9 mouse cellular contexts compared by ENCODE assay signal in the genomic region with DNA sequence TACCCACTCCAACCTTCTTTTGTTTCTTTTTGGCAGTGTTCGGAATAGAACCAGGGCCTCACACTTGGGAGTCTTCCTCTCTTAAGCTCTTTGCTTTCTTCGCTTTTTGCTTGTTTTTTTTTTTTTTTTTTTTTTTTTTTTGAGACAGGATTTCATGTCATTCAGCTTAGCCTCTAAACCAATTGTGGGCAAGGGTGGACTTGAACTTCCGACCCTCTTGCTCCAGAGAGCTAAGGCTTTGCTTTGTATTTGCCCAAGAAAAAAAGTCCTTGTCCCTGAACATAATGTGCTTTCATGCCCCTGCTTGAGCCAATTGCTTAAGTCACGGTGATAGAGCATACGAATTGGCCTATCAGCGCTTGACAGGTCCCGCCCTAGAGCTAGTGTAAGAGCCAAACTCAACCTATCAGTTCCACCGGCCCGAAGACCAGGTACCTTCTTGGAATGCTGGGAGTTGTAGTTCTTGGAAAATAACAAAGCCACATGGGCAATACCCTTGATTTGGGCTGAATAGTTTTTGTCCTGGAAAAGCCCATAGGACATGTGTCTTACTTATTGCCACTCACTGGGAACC. TPM values are rescaled to one million over a fixed set of nuclear protein-coding genes. Genes with fewer than 3 reads are reported as not detected.
DNase-seq lines count a peak whose midpoint lies in the region; ATAC-seq and TF ChIP-seq lines count a peak whose summit lies in the region.
"Had no signal": no experiment of that assay in that cellular context is flagged by ENCODE, and none has a peak within 500 bp of the region (broad histone marks: within the 10 kb centered on the region; RNA-seq: fewer than 3 reads in every experiment).

No protein-coding gene starts in this region.

- intact Hi-C loops in heart, adult 2 months (cut with DNase I): no loop called here

- no peak overlapping the region for H3K27ac ChIP-seq in heart, adult 2 months
- no peak overlapping the region for H3K27ac ChIP-seq in hindbrain, embryonic 16.5 days (ENCODE audit: low read depth, low read length)
- H3K27ac ChIP-seq in liver, postnatal 0 days (ENCODE audit: low read depth): peak overlapping the region; percentile 36; the same call in 1 of the 2 replicates
- H3K27ac ChIP-seq: heart, embryonic 15.5 days had no signal

- peak; percentile 90 for DNase-seq in heart, adult 11 months
- no peak for DNase-seq in heart, adult 2 months
- DNase-seq in MEL-GATA-1-ER (ENCODE audit: extremely low read depth, low read depth): peak; percentile 75
- no peak for DNase-seq in liver, postnatal 0 days
- no peak for DNase-seq in right cerebral cortex, postnatal 25 days
- no peak for DNase-seq in adrenal gland, adult (ENCODE audit: inconsistent age in 2 of 2, low spot score in 1 of 2)
- DNase-seq in right cerebral cortex, postnatal 14 days: no peak

- H3K4me1 ChIP-seq in heart, adult 2 months (ENCODE audit: control insufficient read depth, insufficient read depth, low read length): peaks cover 2% of the 10 kb centered on the region
- H3K4me1 ChIP-seq in hindbrain, embryonic 16.5 days (ENCODE audit: control insufficient read depth, insufficient read depth, low read depth, low read length): no peaks in the 10 kb centered on the region
- H3K4me1 ChIP-seq in liver, postnatal 0 days (ENCODE audit: insufficient read depth): no peaks in the 10 kb centered on the region; the same call in 1 of the 2 replicates
- H3K4me1 ChIP-seq: heart, embryonic 15.5 days had no signal

- peak; percentile 65 for ATAC-seq in hindbrain, embryonic 16.5 days
- peak; percentile 97 for ATAC-seq in liver, postnatal 0 days

- H3K9ac ChIP-seq in heart, adult 2 months (ENCODE audit: low read depth, low read length): no peak overlapping the region
- H3K9ac ChIP-seq in hindbrain, embryonic 16.5 days (ENCODE audit: low read depth, low read length): no peak overlapping the region
- no peak overlapping the region for H3K9ac ChIP-seq in liver, postnatal 0 days (replicated peaks)
- H3K9ac ChIP-seq: heart, embryonic 15.5 days had no signal

- TF ChIP-seq CTCF in heart, adult 2 months (IDR thresholded peaks at IDR 0.05): no peak
- TF ChIP-seq CTCF in liver, postnatal 0 days (IDR thresholded peaks at IDR 0.05; ENCODE audit: low read depth): no peak

- no peak overlapping the region for H3K4me2 ChIP-seq in hindbrain, embryonic 16.5 days (ENCODE audit: low read length)
- no peak overlapping the region for H3K4me2 ChIP-seq in liver, postnatal 0 days (ENCODE audit: low read depth, low read length)
- H3K4me2 ChIP-seq: heart, embryonic 15.5 days had no signal

- WGBS in heart, adult 2 months: 59% methylated on average over 9 of the region's 9 CpGs
- WGBS in hindbrain, embryonic 16.5 days: 45% methylated on average over 9 of the region's 9 CpGs
- WGBS in liver, postnatal 0 days (ENCODE audit: insufficient replicate concordance): 55% methylated on average over 9 of the region's 9 CpGs

- no peaks in the 10 kb centered on the region for H3K79me2 ChIP-seq in heart, adult 2 months (replicated peaks; ENCODE audit: control insufficient read depth, insufficient read depth, low read length)

- H3K36me3 ChIP-seq in heart, adult 2 months (ENCODE audit: control insufficient read depth, insufficient read depth, low read length): no peaks in the 10 kb centered on the region; the same call in 1 of the 2 replicates
- no peaks in the 10 kb centered on the region for H3K36me3 ChIP-seq in hindbrain, embryonic 16.5 days (ENCODE audit: control insufficient read depth, insufficient read depth, low read length)
- no peaks in the 10 kb centered on the region for H3K36me3 ChIP-seq in liver, postnatal 0 days (replicated peaks; ENCODE audit: insufficient read depth, low read length)
- H3K36me3 ChIP-seq: heart, embryonic 15.5 days had no signal

- no peak for TF ChIP-seq POLR2A in heart, adult 2 months (IDR thresholded peaks at IDR 0.05; ENCODE audit: insufficient read depth, low read depth, low read length)

- H3K27me3 ChIP-seq in heart, adult 2 months (ENCODE audit: control insufficient read depth, insufficient read depth, low read length): no peaks in the 10 kb centered on the region
- no peaks in the 10 kb centered on the region for H3K27me3 ChIP-seq in hindbrain, embryonic 16.5 days (replicated peaks; ENCODE audit: control insufficient read depth, insufficient read depth, low read length)
- no peaks in the 10 kb centered on the region for H3K27me3 ChIP-seq in liver, postnatal 0 days (ENCODE audit: insufficient read depth, low read length)
- H3K27me3 ChIP-seq: heart, embryonic 15.5 days had no signal

- no peak for TF ChIP-seq EP300 in heart, adult 2 months (IDR thresholded peaks at IDR 0.05; ENCODE audit: insufficient read depth, low read depth, low read length)
- no peak for TF ChIP-seq EP300 in liver, postnatal 0 days (IDR thresholded peaks at IDR 0.05; ENCODE audit: low read depth)

- H3K4me3 ChIP-seq in heart, adult 2 months: no peak overlapping the region
- H3K4me3 ChIP-seq in hindbrain, embryonic 16.5 days (ENCODE audit: low read length): no peak overlapping the region
- no peak overlapping the region for H3K4me3 ChIP-seq in liver, postnatal 0 days (ENCODE audit: low read depth, low read length)
- H3K4me3 ChIP-seq: heart, embryonic 15.5 days had no signal

- H3K9me3 ChIP-seq in hindbrain, embryonic 16.5 days (ENCODE audit: control insufficient read depth, low read length): no peaks in the 10 kb centered on the region
- H3K9me3 ChIP-seq in liver, postnatal 0 days (ENCODE audit: low read length): no peaks in the 10 kb centered on the region
- H3K9me3 ChIP-seq: heart, embryonic 15.5 days had no signal

RNA-seq across cellular contexts. Expression of a gene that starts 27.7 kb away (rescaled TPM):
- total RNA-seq in heart, adult 2 months (2021): 100 to 1,000 TPM; 252 to 303 TPM
- 218 and 278 TPM in 2 replicates for polyA plus RNA-seq in heart, adult 2 months (2012; rRNA removed)
- polyA plus RNA-seq in hindbrain, embryonic 16.5 days (2015; fragmentation: Nextera tagmentation; extraction: Ambion mirVana): 0.27 TPM in 1 of 2 replicates, not detected in the other
- polyA plus RNA-seq in liver, postnatal 0 days (2015; fragmentation: Nextera tagmentation; extraction: Ambion mirVana): 0.12 TPM in 1 of 2 replicates, not detected in the other

RNA-seq across cellular contexts. Expression of a gene that starts 30.9 kb away (rescaled TPM):
- total RNA-seq in heart, adult 2 months (2021): 1 to 10 TPM; 6.7 to 7.0 TPM
- polyA plus RNA-seq in heart, adult 2 months (2012; rRNA removed): 4.2 and 7.6 TPM in 2 replicates
- 0.94 and 1.0 TPM in 2 replicates for polyA plus RNA-seq in hindbrain, embryonic 16.5 days (2015; fragmentation: Nextera tagmentation; extraction: Ambion mirVana)
- polyA plus RNA-seq in liver, postnatal 0 days (2015; fragmentation: Nextera tagmentation; extraction: Ambion mirVana): 5.1 and 6.1 TPM in 2 replicates

RNA-seq across cellular contexts. Expression of a gene that starts 31.0 kb away (rescaled TPM):
- under 1 TPM in 1 of 2 experiments, not detected in 1; 0.23 TPM for total RNA-seq in heart, adult 2 months (2021)
- not detected in 2 replicates for polyA plus RNA-seq in heart, adult 2 months (2012; rRNA removed)
- polyA plus RNA-seq in hindbrain, embryonic 16.5 days (2015; fragmentation: Nextera tagmentation; extraction: Ambion mirVana): not detected in 2 replicates
- 0.51 TPM in 1 of 2 replicates, not detected in the other for polyA plus RNA-seq in liver, postnatal 0 days (2015; fragmentation: Nextera tagmentation; extraction: Ambion mirVana)
- polyA plus RNA-seq: heart, embryonic 15.5 days had no signal

RNA-seq across cellular contexts. Expression of a gene that starts 37.8 kb away (rescaled TPM):
- 1 to 10 TPM; 6.9 to 8.8 TPM for total RNA-seq in heart, adult 2 months (2021)
- polyA plus RNA-seq in heart, adult 2 months (2012; rRNA removed): 28.3 and 32.8 TPM in 2 replicates
- polyA plus RNA-seq in hindbrain, embryonic 16.5 days (2015; fragmentation: Nextera tagmentation; extraction: Ambion mirVana): 7.3 and 9.3 TPM in 2 replicates
- 25.8 TPM in 2 replicates for polyA plus RNA-seq in liver, postnatal 0 days (2015; fragmentation: Nextera tagmentation; extraction: Ambion mirVana)

Comparison
In these comparisons a context has a peak if more than half of its experiments do, and no peak if none do; other contexts are left out.
1. DNase-seq: peak in heart, adult 11 months (single experiment) and MEL-GATA-1-ER (single experiment); none in heart, adult 2 months (0 of 2), liver, postnatal 0 days (single experiment), right cerebral cortex, postnatal 25 days (single experiment), adrenal gland, adult (0 of 2) and right cerebral cortex, postnatal 14 days (single experiment).
2. RNA of a gene that starts 27.7 kb away (polyA plus RNA-seq): 218 to 278 TPM in heart, adult 2 months; 0.12 TPM in liver, postnatal 0 days and 0.27 TPM in hindbrain, embryonic 16.5 days; every median in the first group is over 100 times any median in the second.